Mouse (Mus musculus): ENCODE measurements at regions not wholly inside any gene's neighbourhood (a gene's known extent, or its start where the extent isn't known, plus 50 kb on each side); places are given as distances from the start of the nearest gene placed in this dataset.

GRCm38 (mm10) chr10:30030621-30031020, 169.7 kb downstream of the Cenpw start:
- Histone ChIP-seq H3K9me3 (replicated peaks; ENCODE audit: low read length) (no peaks in the 10 kb centered on the region), H3K9ac (ENCODE audit: insufficient read depth, low read depth) (no peak overlapping the region), H3K4me1 (ENCODE audit: control insufficient read depth in 1 of 2, insufficient read depth in 2 of 2) (no peaks in the 10 kb centered on the region), H3K36me3 (replicated peaks in 1 of 2; ENCODE audit: control insufficient read depth in 1 of 2, insufficient read depth in 1 of 2, low read length in 1 of 2) (no peaks in the 10 kb centered on the region), H3K4me3 (replicated peaks in 1 of 3; ENCODE audit: low read depth in 2 of 3, low read length in 2 of 3, poor library complexity in 1 of 3) (no peak overlapping the region), H3K79me2 (replicated peaks; ENCODE audit: control insufficient read depth, extremely low read depth, insufficient read depth, poor library complexity, severe bottlenecking) (no peaks in the 10 kb centered on the region), H3K4me2 (ENCODE audit: insufficient read depth, low read depth, poor library complexity, severe bottlenecking) (no peak overlapping the region), H3K27me3 (replicated peaks) (no peaks in the 10 kb centered on the region), H3K27ac (ENCODE audit: insufficient read depth, low read depth) (no peak overlapping the region)
- DNase-seq (ENCODE audit: extremely low read depth) = no peak
- in situ Hi-C loops (cut with MboI; ENCODE audit: low pct_ligation_motif_present, low pct_unique_long_range_greater_than_20kb, low sequenced_read_pairs) = no loop called here
- TF ChIP-seq JUN (IDR thresholded peaks at IDR 0.05; ENCODE audit: insufficient read depth, low read depth, low read length) = no peak
- no peak for TF ChIP-seq RAD21 (IDR thresholded peaks at IDR 0.05; ENCODE audit: low read depth, low read length)
- TF ChIP-seq SMC3 (IDR thresholded peaks at IDR 0.05; ENCODE audit: low read depth, low read length) = no peak
- TF ChIP-seq ETS1 (conservative IDR thresholded peaks at IDR 0.05; ENCODE audit: low read depth, low read length) = no peak
- no peak for TF ChIP-seq MAFK (IDR thresholded peaks at IDR 0.05; ENCODE audit: insufficient replicate concordance, low read length)
- no peak for TF ChIP-seq PAX5 (IDR thresholded peaks at IDR 0.05; ENCODE audit: low read length)
- no peak for TF ChIP-seq ELF1 (IDR thresholded peaks at IDR 0.05; ENCODE audit: low read depth, low read length)
- no peak for TF ChIP-seq E2F4 (IDR thresholded peaks at IDR 0.05; ENCODE audit: insufficient replicate concordance, low read depth, low read length)
- no peak for TF ChIP-seq USF1 (IDR thresholded peaks at IDR 0.05; ENCODE audit: low read depth, low read length)
- TF ChIP-seq MYC (IDR thresholded peaks at IDR 0.05; ENCODE audit: low read depth, low read length) = no peak
- no peak for TF ChIP-seq JUND (conservative IDR thresholded peaks at IDR 0.05; ENCODE audit: low read depth, low read length)
- TF ChIP-seq NELFE (IDR thresholded peaks at IDR 0.05; ENCODE audit: low read depth, low read length) = no peak
- TF ChIP-seq CTCF (conservative IDR thresholded peaks at IDR 0.05 in 1 of 2, IDR thresholded peaks at IDR 0.05 in 1 of 2; ENCODE audit: low read depth in 2 of 2, low read length in 2 of 2) = no peak
- no peak for TF ChIP-seq MAX (IDR thresholded peaks at IDR 0.05; ENCODE audit: low read length)
- TF ChIP-seq POLR2AphosphoS2 (IDR thresholded peaks at IDR 0.05; ENCODE audit: low read depth, low read length) = no peak
- TF ChIP-seq SIN3A (IDR thresholded peaks at IDR 0.05; ENCODE audit: low read length) = no peak
- no peak for TF ChIP-seq ZMIZ1 (IDR thresholded peaks at IDR 0.05; ENCODE audit: low read depth, low read length)
- dilution Hi-C loops (cut with MboI; ENCODE audit: extremely low pct_ligation_motif_present, extremely low pct_unique_long_range_greater_than_20kb, low sequenced_read_pairs) = no loop called here

GRCm38 (mm10) chr10:30002950-30003636, 197.3 kb downstream of the Cenpw start:
- no peak overlapping the region for H3K27ac ChIP-seq (ENCODE audit: insufficient read depth, low read depth)
- in situ Hi-C loops (cut with MboI; ENCODE audit: low pct_ligation_motif_present, low pct_unique_long_range_greater_than_20kb, low sequenced_read_pairs) = no loop called here
- no peak overlapping the region for H3K4me2 ChIP-seq (ENCODE audit: insufficient read depth, low read depth, poor library complexity, severe bottlenecking)
- no peak overlapping the region for H3K9ac ChIP-seq (ENCODE audit: insufficient read depth, low read depth)
- no peaks in the 10 kb centered on the region for H3K27me3 ChIP-seq (replicated peaks)
- no peaks in the 10 kb centered on the region for H3K4me1 ChIP-seq (ENCODE audit: control insufficient read depth in 1 of 2, insufficient read depth in 2 of 2)
- no peaks in the 10 kb centered on the region for H3K9me3 ChIP-seq (replicated peaks; ENCODE audit: low read length)
- no peaks in the 10 kb centered on the region for H3K79me2 ChIP-seq (replicated peaks; ENCODE audit: control insufficient read depth, extremely low read depth, insufficient read depth, poor library complexity, severe bottlenecking)
- dilution Hi-C loops (cut with MboI; ENCODE audit: extremely low pct_ligation_motif_present, extremely low pct_unique_long_range_greater_than_20kb, low sequenced_read_pairs) = no loop called here
- no peaks in the 10 kb centered on the region for H3K36me3 ChIP-seq (replicated peaks in 1 of 2; ENCODE audit: control insufficient read depth in 1 of 2, insufficient read depth in 1 of 2, low read length in 1 of 2)
- no peak for DNase-seq (ENCODE audit: extremely low read depth)
- H3K4me3 ChIP-seq (replicated peaks in 1 of 3; ENCODE audit: low read depth in 2 of 3, low read length in 2 of 3, poor library complexity in 1 of 3) = no peak overlapping the region
- TF ChIP-seq HCFC1 (IDR thresholded peaks at IDR 0.05; ENCODE audit: low read depth, low read length) (no peak), RCOR1 (conservative IDR thresholded peaks at IDR 0.05; ENCODE audit: low read depth, low read length) (no peak), MEF2A (IDR thresholded peaks at IDR 0.05; ENCODE audit: borderline replicate concordance, low read depth, low read length) (no peak)

All from CH12.LX (cell line).